Mouse (Mus musculus): Measurements from ENCODE around the gene Rmnd1.

Gene Rmnd1

GRCm38 (mm10) chr10:4354371-4355260 lies 77.6 kb downstream of the Rmnd1 start:
- no peak for DNase-seq (ENCODE audit: low spot score)
